Mouse (Mus musculus) olfactory bulb, adult 2 months (tissue): Measurements from ENCODE around the gene Taf1. TPM values are rescaled to one million over a fixed set of nuclear protein-coding genes. Genes with fewer than 3 reads are reported as not detected.

ENCODE experiments used
- H3K27ac ChIP-seq: fragments of 200-500 bp; 2 replicates; pipeline ENCODE4 v1.5.1; 2012; ENCODE audit warnings: low read depth, low read length; ENCODE audit not compliant: insufficient read depth
- H3K4me1 ChIP-seq: fragments of 200-500 bp; 2 replicates; pipeline ENCODE4 v1.6.1; 2012; ENCODE audit warnings: low read length; ENCODE audit not compliant: control insufficient read depth, insufficient read depth
- H3K4me3 ChIP-seq: fragments of 200-500 bp; 2 replicates; pipeline ENCODE4 v1.5.1; 2012; ENCODE audit warnings: mild to moderate bottlenecking, low read depth, low read length, moderate library complexity; ENCODE audit not compliant: insufficient read depth
- CTCF ChIP-seq: fragments of 200-500 bp; IDR thresholded peaks from 2 replicates; pipeline ENCODE4 v1.5.1; 2012; ENCODE audit warnings: low read depth, mild to moderate bottlenecking, low read length, moderate library complexity; ENCODE audit not compliant: insufficient read depth
- POLR2A ChIP-seq: fragments of 200-500 bp; IDR thresholded peaks from 2 replicates; pipeline ENCODE4 v1.6.1; 2012; ENCODE audit warnings: mild to moderate bottlenecking, low read depth, low read length, moderate library complexity; ENCODE audit not compliant: insufficient read depth
- WGBS: fragments of 180-500 bp; shearing (Covaris S2); methylation state at CpG from one replicate; pipeline ENCODE4 v1.1.7; 2018; 5-methylcytosine and 5-hydroxymethylcytosine counted together
- polyA plus RNA-seq: library from polyadenylated mRNA; stranded (reverse); fragments of >200 nt; gene quantifications from 2 replicates; pipeline ENCODE4 v1.2.4, GENCODE M21; 2012; ENCODE audit warnings: low replicate concordance; ENCODE audit not compliant: missing spikeins, insufficient read depth, insufficient read length

Taf1 gene
- polyA plus RNA-seq, 1 experiment: not detected

DNA sequence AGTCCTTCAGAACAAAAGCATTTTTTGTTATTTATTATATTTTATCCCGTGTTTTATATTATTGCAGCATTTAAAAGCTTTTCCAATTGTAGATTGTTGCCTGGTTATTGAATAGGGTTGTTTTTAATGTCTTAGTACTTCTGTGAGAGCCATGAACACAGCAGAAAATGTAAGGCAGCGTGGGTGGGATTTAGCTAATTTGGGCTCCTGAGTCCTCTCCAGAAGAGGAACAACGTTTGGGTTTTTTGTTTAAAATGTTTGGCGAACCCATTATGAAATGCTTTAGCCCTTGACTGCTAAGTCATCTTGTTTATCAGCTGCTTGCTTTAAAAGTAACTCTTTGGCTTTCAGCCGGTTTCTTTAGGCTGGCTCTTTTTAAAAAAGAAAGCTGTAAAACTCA, 109.6 kb downstream of the Taf1 start:
- no peaks in the 10 kb centered on the region for H3K4me1 ChIP-seq
- H3K4me3 ChIP-seq: no peak overlapping the region
- 14% methylated on average over 5 of the region's 5 CpGs for WGBS
- H3K27ac ChIP-seq: no peak overlapping the region
- TF ChIP-seq CTCF (no peak), POLR2A (no peak)

DNA sequence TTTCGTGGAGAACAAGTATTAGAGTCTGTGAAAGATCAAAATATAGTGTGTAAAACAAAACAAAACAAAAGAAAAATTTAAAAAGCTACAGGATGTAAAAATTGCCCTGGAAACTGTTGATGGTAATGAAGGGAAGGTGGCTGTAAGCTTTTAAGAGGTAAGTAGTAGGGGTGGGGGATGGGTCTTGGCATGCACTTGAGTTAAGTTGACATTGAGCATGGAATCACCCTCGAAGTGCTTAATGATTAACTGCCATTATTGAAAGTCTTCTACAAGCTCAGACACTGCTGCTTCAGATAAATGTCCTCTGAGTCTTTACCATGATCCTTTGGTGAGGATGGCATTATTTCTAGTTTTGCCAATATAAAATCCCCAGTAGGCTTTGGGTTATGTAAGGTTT, 112.8 kb downstream of the Taf1 start:
- no peak overlapping the region for H3K27ac ChIP-seq
- no peak for TF ChIP-seq CTCF
- no peak for TF ChIP-seq POLR2A
- WGBS: 34% methylated on average over 2 of the region's 2 CpGs
- no peak overlapping the region for H3K4me3 ChIP-seq
- H3K4me1 ChIP-seq: no peaks in the 10 kb centered on the region

- Histone ChIP-seq H3K4me1 (no peaks in the 10 kb centered on the region), H3K4me3 (no peak overlapping the region), H3K27ac (no peak overlapping the region)
- WGBS: 67% methylated on average over 5 of the region's 5 CpGs
- TF ChIP-seq POLR2A: no peak
- no peak for TF ChIP-seq CTCF
Observed at GRCm38 (mm10) chrX:101646621-101647020, 114.1 kb downstream of the Taf1 start.

Other genes with a start within 250 kb of the Taf1 start
- gene Nlgn3, start 233.6 kb upstream of the Taf1 start, polyA plus RNA-seq: not detected in 2 replicates
- gene Gjb1, start 156.4 kb upstream of the Taf1 start, polyA plus RNA-seq: not detected in 2 replicates
- not detected in 2 replicates for gene Zmym3, start 111.9 kb upstream of the Taf1 start, polyA plus RNA-seq
- 352 TPM in 1 of 2 replicates, not detected in the other for gene Nono, start 103.4 kb upstream of the Taf1 start, polyA plus RNA-seq
- gene Itgb1bp2, start 83.6 kb upstream of the Taf1 start, polyA plus RNA-seq: not detected in 2 replicates
- gene Ogt, start 107.3 kb downstream of the Taf1 start, polyA plus RNA-seq: 377 and 593 TPM in 2 replicates
- gene Cxcr3, start 201.5 kb downstream of the Taf1 start, polyA plus RNA-seq: not detected in 2 replicates